Mouse (Mus musculus) ovary, postnatal 36 days (tissue): ENCODE measurements around the gene Adamts6.

Experiments used
- DNase-seq: peaks from one replicate; pipeline ENCODE4 v3.0.0; 2022; ENCODE audit warnings: low spot score, mixed read lengths

Adamts6 gene

GRCm38 (mm10) chr13:104287366-104288225, at the start of gene Adamts6:
Adamts6 (plus strand) TSS chr13:104287835.
- DNase-seq: no peak

DNA sequence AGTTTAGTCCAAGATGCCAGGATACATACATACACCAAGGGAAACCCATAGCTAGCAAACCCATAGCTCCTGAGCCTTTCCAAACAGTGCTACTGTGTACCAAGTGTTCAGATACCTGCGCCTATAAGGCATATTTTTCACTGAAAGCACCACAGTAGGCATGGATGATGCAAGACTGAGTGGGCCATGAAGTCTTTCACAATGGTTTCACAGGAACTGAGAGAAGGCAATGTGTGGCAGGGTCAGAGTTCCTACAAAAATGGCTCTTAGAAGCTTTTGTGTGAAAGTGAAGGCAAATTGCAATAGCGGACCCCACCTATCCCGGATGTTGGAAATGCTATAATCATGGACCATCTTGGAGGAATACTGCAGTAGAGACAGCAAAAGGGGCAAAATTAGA, 28.6 kb upstream of the Adamts6 start:
- no peak for DNase-seq

- no peak for DNase-seq
Observed at GRCm38 (mm10) chr13:104285031-104285431, 2.6 kb upstream of the Adamts6 start.

- DNase-seq: no peak
Observed at GRCm38 (mm10) chr13:104285737-104286311, 1.8 kb upstream of the Adamts6 start.

DNA sequence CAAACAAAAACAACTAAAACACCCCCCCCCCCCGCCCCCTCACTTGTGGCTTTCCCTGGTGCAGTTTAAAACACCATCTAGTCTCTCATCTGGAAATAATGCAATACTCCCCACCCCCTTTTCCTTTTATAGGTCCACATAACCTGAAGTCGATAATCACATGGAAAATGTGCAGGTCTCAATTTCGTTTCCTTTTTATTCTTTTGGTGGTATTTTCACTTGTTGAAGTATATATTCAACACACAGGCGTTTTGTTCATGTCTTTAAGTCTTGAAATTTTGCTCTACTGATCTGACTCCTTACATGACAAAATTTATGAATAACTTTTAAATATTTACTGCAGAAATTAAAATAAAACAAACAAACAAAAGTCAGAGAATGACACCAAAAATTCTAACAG, 1.3 kb upstream of the Adamts6 start:
- DNase-seq: no peak

GRCm38 (mm10) chr13:104286897-104287309, 732 bp upstream of the Adamts6 start:
- peak; percentile 83 for DNase-seq

- peak; percentile 73 for DNase-seq
Observed at GRCm38 (mm10) chr13:104288226-104288859, 708 bp downstream of the Adamts6 start.

- DNase-seq: no peak
Observed at GRCm38 (mm10) chr13:104289176-104289575, 1.5 kb downstream of the Adamts6 start.

DNA sequence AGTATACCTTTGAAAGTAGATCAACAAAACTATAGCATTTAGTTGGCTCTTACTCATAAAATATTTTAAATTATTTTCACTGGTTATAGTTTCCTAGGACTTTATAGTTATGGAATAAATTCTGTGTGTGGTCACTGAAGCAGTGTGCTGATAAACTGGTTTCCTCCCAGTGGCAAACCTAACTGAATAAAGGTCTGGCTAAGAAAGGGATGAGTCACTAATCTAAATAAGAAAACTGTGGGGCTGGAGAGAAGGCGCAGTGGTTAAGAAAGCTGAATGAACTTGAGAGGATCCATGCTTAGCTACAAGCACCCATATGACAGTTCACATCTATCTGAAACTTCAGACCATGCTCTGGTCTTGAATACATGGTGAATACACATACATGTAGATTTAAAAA, 7.8 kb downstream of the Adamts6 start:
- DNase-seq: no peak

- no peak for DNase-seq
Observed at GRCm38 (mm10) chr13:104329336-104329735, 41.7 kb downstream of the Adamts6 start.

GRCm38 (mm10) chr13:104329742-104330141, 42.1 kb downstream of the Adamts6 start:
- no peak for DNase-seq

DNA sequence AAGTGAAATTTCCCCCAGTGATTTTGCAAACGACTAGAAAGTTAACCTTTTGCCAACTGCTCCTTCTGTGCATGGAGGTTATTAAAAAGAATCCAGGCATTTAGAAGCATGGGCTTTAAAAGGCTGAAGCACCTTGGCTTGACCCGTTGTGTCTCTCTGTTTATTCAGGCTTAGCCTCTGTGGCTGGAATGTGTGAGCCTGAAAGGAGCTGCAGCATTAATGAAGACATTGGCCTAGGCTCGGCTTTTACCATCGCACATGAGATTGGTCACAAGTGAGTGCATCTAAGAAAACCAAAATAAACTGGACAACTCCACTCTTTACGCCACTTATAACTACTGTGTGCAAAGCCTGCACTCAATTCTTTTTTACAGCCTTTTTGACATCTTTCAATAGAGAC, 65.0 kb downstream of the Adamts6 start:
- no peak for DNase-seq

GRCm38 (mm10) chr13:104393427-104394356, 106.1 kb downstream of the Adamts6 start:
- DNase-seq: no peak

DNA sequence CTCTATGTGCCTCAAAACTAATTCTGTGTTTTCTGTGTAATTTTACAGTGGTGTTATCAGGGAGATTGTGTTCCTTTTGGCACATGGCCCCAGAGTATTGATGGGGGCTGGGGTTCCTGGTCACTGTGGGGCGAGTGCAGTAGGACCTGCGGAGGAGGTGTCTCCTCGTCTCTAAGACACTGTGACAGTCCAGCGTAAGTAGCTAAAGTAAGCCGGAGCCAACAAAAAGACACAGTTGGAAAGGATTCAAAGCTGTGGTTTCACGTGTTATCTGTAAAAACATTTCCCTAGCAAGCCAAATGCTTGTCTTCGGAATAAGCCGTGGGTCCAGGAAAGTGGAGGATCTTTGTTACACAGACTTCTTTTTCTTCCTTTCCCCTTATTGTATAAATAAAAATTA, 110.2 kb downstream of the Adamts6 start:
- DNase-seq: peak; percentile 18

DNA sequence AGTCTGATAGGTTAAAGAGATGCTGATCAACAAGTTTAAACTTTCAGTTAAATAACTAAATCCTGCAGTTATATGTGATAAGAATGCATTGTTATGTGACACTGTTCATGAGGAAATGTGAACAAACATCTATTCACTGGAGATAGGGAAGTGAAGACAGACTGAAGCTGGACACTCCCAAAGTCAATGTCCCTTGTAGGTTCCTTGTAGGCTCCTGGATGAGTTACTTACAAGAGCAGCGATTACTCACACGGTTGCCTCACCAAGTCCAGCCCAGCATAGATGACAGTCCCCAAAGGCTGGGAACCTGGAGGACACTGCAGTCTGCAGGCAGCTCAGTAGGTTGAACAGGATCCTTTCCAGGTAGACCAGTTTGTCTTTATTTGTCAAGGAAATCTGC, 145.1 kb downstream of the Adamts6 start:
- no peak for DNase-seq

DNA sequence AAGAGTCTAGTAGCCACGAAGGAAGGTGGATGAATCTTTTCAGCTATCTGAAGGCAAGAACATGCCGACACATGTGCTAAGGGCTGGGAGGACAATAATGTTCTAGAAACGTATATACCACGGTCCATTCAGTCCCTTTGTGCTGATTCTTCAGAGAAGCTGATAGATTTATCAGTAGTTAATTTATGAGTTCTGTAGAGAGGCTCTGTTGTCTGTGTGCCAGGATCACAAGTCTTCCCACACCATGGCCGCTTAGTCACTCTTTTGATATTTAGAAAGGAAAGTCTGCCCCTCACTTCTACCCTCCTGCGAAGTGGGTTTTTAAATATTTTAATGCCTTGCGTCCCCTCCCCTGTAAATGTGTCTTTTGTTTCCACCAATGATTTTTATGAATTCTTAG, 154.9 kb downstream of the Adamts6 start:
- no peak for DNase-seq

DNA sequence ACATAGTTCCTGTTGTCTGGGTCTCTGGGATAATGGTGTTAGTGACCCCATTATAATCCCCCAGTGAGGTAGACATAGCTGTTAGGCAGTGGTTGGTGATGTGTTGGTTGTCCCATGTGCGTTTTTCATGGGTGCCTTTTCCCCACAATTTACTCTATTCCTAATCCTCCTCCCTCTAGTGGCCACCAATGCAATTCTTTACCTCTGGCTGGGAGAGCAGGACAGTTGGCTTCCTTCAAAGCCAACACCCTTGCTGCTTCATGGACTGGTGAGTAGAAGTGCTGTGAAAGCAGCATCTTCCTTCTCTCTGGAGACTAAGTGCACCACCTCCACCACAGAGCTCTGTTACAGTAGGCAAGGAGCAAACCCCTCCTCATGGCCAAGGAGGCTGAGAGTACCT, 157.8 kb downstream of the Adamts6 start:
- no peak for DNase-seq

- DNase-seq: no peak
Observed at GRCm38 (mm10) chr13:104446974-104447373, 159.3 kb downstream of the Adamts6 start.

DNA sequence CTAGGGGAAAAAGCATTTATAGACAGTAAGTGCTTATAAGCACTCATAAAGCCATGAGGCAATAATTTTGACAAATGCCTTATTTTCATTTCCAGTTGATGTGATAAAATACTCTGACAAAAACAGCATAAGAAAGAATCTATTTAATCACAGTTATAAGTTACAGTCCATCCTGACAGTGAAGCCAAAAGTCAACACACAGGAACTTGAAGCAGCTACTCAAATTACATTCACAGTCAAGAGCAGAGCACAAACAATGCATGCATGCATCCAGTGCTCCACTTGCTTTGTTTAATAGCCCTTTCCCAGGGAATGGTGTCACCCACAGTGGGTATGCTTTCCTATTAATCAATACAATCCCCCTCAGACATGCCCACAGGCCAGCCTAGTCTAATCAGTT, 159.8 kb downstream of the Adamts6 start:
- DNase-seq: no peak

- DNase-seq: no peak
Observed at GRCm38 (mm10) chr13:104448349-104448748, 160.7 kb downstream of the Adamts6 start.

DNA sequence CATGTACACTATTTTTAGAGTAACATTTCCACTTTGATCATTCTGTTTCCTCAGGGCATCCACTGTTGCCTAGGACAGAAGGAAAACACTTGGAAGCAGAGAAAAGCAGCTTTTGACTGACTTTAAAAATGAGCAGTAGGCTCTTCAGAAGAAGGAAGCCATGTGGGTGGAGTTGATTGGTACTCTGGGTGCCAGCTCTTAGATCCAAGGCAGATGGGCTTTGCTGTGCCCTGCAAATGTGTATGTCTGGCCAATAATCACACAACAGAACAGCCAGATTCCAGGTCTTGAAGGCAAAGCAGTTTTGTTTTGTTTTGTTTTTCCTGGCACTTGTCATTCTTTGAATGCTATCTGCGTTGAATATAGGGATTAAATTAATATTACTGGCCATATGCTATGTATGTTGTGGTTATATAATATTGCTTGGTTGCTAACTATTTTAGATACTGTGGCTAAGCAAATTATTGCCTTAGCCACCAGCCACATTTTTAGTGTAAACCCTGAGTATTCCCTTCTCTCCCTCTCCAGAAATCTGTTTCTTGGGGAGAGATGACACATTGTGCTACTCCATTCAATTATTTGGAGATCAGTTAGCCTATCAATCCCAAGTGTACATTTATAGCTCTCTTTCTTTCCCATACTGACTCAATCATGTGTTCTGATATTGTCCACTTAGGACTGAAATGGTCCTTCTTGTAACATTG, 165.8 kb downstream of the Adamts6 start:
- DNase-seq: no peak
